Mouse (Mus musculus): Measurements from ENCODE around the gene Gjc2. TPM values are rescaled to one million over a fixed set of nuclear protein-coding genes. Genes with fewer than 3 reads are reported as not detected.
"Not testable (repeated sequence)": the region's sequence is repeated elsewhere in the genome, so short reads cannot be mapped to it uniquely, and the experiment has no call there.

Gjc2 gene
- not detected in 2 replicates for total RNA-seq (2015; ENCODE audit: low replicate concordance)
- not detected in 2 replicates for total RNA-seq (2017; ENCODE audit: low replicate concordance)

DNA sequence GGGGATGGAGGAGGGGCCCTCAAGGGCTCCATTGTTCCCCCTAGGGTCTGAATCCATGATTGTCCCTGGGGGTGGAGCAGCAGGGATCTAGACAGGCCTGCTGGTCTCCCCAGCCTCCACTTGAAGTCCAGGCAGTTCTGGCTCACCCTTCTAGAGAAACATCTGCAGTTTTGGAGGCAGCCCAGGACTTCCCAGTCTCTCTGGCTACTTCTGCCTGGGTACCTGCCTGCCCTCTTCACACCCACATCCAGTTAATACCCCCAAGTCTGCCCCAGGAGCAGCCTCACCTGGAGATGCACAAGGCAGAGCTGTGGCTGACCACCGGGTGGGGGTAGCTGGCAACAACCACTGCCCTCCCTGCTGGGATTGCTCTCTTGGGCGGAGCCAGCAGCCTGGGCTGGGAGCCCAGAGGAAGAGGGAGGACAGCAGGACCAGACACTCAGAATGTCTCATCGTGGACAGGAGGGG, at the start of gene Gjc2:
TSS of gene Gjc2 (minus strand) at position 350 of the 468 bp plus-strand sequence.
- peak; percentile 42 for ATAC-seq (replicated peaks; ENCODE audit: low FRiP score, poor library complexity, severe bottlenecking)

- no peak for ATAC-seq (replicated peaks; ENCODE audit: low FRiP score, poor library complexity, severe bottlenecking)
Measured at GRCm38 (mm10) chr11:59232797-59233196, 49.8 kb upstream of the Gjc2 start.

DNA sequence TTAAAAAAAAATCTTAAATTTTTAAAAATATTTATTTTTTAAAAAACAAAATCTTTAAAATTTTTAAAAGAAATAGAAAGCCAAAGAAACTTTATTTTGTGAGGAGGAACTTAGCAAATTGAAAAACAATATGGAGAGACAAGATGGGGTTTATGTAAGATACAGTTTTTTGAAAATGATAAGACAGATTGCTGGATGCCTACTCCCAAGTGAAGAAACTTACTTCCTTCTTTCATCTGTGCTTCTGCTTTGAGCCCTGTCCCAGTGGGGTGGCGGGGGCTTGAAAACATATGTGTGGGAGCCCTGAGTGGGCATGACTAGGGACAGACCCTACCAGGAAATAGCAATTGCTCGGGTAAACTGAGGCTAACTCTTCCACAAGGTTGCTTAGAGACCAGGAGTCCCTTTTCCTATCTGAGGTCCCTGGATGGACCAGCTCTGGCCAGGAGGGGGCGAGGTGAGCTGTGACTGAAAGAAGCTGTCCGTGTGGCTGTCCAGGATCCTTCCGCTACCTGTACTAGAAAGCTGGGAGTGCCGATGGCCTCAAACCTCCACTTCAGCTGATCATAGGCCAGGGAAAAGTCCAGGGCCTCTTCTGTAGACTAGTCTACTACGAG, 47.2 kb upstream of the Gjc2 start:
- peak; percentile 53 for ATAC-seq (replicated peaks; ENCODE audit: low FRiP score, poor library complexity, severe bottlenecking)

DNA sequence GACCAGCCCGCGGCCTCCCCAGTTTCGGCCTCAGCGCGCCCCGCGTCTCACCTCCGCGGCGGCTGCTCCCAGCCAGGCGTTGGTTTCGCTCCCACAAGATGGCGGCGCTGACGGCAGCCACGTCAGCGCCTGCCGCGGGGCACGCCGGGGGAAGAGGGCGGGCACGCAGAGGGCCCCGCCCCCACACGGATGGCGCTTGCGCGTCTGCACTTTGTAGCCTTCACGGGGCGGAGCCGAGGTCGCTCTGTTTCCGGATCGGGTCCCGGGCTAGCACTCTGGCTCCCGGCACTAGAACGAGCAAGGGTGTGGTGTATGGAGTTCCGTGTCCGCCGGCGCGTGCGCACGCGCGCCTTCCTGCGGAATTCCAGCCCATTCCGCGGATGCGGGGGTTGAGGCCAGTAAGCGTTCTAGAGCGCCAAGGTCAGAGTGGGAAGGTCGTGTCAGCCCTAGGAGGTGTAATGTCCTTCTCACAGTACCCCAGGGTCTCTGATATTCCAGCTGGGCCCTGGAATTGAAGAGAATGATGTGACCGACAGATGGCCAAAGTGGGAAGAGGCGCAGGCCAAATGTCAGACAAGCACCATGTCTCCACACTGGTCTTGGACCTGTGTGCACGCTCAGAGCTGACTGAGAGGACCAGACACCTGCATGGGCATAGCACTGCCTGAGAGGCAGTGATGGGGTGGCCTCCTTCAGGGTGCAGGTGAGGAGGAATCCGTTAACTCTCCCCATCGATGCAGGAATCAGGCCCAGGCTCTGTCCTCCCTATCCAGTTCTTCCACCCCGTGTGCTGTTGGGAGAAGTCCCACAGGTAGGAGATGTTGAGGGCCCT, 45.3 kb upstream of the Gjc2 start, which contains the start of gene Arf1:
TSS of gene Arf1 (minus strand) at position 149 of the 832 bp plus-strand sequence.
- peak; percentile 86 for ATAC-seq (replicated peaks; ENCODE audit: low FRiP score, poor library complexity, severe bottlenecking)

DNA sequence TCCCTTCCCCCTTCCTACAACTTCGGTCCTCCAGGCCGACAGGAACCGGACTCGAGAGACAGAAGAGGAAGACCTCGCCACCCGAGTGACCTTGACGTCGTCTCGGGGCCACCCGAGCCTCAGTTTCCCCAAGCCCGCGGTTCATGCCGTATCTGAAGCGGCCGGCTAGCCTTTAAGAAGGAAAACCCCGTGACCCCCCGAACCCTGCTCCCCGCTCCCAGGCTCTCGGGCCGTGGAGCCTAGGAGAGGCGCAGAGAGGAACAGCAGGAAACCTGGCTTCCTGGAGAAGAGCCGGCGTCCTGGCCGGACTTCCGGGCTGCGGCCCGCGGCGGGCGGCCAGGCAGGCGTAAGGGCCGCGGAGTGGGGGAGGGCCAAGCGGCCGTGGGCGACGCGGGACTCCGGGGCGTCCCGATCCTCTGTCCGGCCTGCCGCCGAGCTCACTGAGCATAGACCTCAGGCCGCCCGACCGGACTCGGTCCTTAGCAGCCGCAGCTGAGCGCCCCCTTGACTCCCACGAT, 44.6 kb upstream of the Gjc2 start:
- peak; percentile 11 for ATAC-seq (replicated peaks; ENCODE audit: low FRiP score, poor library complexity, severe bottlenecking)

DNA sequence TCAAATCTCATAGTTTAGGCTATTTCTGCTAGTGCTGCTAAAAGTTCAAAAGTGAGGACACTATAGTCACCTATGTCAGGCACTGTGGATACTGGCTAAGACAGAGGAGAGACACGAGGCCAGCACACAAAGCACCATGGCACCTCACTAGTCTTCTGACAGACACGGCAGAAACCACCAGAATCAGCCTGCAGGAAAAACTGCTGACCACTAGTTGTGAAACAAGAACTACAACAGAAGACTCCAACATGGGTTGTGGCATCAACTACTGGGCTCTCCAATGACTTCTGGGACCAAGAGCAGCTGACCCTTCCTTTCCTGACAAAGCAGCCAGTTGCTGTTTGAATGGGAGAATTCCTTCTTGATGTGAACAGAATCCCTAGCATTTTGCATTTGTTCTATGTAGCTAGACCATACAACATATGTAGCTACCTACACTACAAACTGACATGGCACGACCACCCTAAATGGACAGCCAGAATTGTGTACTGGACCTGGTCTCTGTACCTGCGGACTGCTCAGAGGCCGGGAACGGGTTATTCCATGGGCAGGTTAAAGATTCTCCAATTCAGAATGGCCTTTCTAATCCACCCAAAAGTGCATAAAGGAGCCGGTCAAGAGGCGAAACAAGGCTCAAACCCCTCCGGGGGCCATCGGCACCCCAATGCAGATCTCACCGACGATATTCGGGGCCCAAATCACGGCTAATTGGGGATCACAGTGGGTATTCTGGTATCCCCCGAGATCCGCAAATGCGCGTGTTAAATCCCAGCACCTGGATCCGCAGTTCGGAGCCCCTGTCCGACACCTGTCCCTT, 44.0 kb upstream of the Gjc2 start:
- 0 out of 2 replicates have a peak, but pooled peaks have one; percentile 6 for ATAC-seq (replicated peaks; ENCODE audit: low FRiP score, poor library complexity, severe bottlenecking)

- peak; percentile 36; the same call in 1 of the 2 replicates for ATAC-seq (replicated peaks; ENCODE audit: low FRiP score, poor library complexity, severe bottlenecking)
Measured at GRCm38 (mm10) chr11:59226251-59226650, 43.2 kb upstream of the Gjc2 start.

DNA sequence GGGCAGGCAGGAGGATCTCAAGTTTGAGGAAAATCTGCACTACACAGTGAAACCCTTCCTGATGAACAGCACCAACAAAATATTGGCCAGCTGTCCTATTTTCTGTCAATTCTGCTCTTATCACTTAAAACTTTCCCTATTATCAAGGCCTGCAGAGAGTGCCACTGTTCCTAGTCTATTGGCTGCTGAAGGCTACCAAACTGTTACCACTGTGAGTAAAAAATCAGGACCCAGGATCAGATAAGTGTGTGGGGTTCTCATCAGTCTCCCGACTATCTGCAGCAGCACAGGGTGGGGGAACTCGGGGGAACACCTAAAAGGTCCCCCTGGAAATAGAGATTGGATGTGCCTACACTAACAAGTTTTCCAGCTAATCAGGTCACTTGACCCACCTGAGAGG, 42.2 kb upstream of the Gjc2 start:
- ATAC-seq (replicated peaks; ENCODE audit: low FRiP score, poor library complexity, severe bottlenecking) = no peak

DNA sequence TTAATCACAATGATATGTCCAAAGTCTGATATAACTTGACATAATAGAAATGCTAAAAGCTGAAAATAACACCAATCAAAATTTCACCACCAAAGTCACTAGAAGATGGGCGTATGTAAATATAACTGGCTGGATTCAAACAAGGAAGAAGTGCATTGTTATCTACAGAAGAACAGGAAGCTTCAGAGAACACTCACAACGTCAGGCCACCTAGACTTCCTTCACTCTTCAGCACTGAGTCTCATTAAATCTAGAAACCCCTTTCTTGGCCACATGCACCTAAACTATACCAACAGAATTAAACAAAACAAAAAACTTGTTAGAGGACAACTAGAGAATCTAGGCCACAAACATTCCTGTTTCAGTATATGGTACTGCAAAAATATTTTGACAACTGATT, 41.5 kb upstream of the Gjc2 start:
- no peak for ATAC-seq (replicated peaks; ENCODE audit: low FRiP score, poor library complexity, severe bottlenecking)

DNA sequence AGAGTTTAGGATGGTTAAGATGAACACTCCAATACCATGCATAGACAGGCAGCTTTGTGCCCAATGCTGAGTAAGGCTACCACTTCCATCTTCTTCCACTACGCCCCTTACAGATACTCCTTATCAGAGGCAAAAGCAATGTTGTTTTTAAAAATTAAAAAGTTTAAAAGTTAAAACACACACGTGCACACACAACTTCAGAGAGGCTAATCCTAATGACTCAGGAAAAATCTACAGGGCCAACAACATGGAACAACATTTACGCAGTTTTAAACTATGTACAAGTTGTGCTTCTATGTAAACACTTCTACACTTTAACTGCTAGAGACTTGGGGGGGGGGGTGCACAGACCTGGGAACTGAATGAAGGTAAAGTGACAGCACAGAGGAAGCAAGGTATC, 41.0 kb upstream of the Gjc2 start:
- ATAC-seq (replicated peaks; ENCODE audit: low FRiP score, poor library complexity, severe bottlenecking) = no peak

DNA sequence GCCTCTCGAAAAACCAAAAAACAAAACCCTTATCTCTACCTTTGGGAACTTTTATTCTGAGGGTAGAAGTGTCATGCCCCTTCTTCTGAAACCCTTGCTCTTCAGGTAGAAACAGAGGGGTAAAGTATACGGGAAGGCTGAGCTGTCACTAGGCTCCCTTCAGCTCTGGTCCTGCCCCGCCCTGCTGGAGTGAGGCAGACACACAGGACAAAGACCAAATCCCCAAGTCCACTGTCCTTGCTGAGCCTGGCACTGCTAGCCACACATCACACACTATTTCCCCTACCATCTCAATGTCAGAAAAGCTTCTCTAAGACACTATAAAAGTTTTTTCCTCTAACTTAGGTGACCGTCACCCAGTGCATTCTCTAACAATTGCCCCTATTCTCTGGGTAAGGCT, 39.3 kb upstream of the Gjc2 start:
- ATAC-seq (replicated peaks; ENCODE audit: low FRiP score, poor library complexity, severe bottlenecking) = no peak

- ATAC-seq (replicated peaks; ENCODE audit: low FRiP score, poor library complexity, severe bottlenecking) = no peak
Measured at GRCm38 (mm10) chr11:59221604-59222003, 38.6 kb upstream of the Gjc2 start.

- ATAC-seq (replicated peaks; ENCODE audit: low FRiP score, poor library complexity, severe bottlenecking) = peak; percentile 68; the same call in 1 of the 2 replicates
Measured at GRCm38 (mm10) chr11:59219064-59219463, 36.1 kb upstream of the Gjc2 start.

- no peak for ATAC-seq (replicated peaks; ENCODE audit: low FRiP score, poor library complexity, severe bottlenecking)
Measured at GRCm38 (mm10) chr11:59218389-59218998, 35.5 kb upstream of the Gjc2 start.

DNA sequence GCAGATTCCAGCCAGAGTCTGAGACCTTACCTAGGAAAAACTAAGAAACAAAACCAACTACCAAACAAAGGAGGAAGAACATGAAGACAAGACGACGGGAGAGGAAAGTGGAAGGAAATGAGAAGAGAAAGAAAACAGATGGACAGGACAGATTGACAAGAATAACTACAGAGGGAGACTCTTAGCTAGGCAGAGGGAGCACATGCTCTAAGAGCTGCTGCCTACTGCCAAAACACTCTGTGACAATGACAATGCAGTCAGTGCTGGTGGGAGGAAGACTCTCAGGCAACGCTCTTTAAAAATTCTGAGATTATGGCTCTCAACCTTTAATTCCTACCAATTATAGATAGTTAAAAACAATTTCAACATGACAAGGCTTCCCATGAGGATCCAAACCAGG, 33.9 kb upstream of the Gjc2 start:
- no peak for ATAC-seq (replicated peaks; ENCODE audit: low FRiP score, poor library complexity, severe bottlenecking)

DNA sequence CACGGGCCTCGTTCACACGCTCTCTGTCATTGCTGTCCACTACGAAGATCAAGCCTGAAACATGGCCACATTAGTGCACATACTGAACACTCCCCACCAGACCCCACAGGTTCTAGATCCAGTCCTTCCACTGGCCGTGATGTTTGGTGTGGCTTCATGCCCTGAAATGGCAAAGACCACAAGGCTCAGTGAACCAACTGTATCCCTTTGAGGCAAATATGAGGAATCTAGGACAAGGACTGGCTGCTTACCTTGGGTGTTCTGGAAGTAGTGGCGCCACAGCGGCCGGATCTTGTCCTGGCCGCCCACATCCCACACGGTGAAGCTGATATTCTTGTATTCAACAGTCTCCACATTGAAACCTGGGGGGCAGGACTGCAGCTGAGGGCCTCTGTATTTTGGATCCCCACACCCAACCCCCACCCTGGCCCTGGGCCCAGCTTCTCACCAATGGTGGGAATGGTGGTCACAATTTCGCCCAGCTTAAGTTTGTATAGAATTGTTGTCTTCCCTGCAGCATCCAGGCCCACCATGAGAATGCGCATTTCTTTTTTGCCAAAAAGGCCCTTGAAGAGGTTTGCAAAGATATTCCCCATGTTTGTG, 30.0 kb upstream of the Gjc2 start:
- no peak for ATAC-seq (replicated peaks; ENCODE audit: low FRiP score, poor library complexity, severe bottlenecking)

DNA sequence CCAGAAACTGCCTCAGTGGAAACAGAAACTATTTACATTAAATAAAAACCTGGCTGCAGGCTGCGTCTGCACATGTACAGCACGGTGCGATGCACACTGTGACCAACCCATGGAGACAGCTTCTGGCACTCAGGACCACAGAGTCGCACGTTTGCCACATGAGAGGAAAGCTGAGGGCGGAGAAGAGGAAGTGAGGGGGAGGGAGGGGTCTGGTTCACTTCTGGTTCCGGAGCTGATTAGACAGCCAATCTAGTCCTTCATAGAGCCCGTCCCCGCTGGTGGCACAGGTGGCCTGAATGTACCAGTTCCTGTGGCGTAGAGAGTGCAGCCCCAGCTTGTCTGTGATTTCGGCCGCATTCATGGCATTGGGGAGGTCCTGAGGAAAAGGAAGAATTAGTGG, 29.3 kb upstream of the Gjc2 start:
- ATAC-seq (replicated peaks; ENCODE audit: low FRiP score, poor library complexity, severe bottlenecking) = not testable (repeated sequence)

DNA sequence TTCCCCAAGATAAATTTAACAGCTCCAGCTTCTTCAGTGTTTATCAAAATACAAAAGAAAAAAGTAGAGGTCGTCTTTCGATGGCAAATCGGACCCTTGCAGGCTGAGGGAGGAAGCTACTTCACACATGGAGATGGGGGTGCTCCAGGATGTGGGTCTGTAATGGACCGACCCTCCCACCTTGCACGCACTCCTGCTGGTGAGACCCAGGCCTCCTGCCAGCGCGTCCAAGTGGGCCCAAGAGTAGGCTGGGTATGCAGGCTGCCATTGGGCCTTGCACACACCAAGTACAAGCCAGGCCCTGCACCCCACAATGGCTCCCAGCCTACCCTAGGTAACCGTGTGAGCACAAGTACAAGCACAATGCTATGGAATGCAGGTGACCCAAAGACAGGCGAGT, 28.5 kb upstream of the Gjc2 start:
- not testable (repeated sequence) for ATAC-seq (replicated peaks; ENCODE audit: low FRiP score, poor library complexity, severe bottlenecking)

DNA sequence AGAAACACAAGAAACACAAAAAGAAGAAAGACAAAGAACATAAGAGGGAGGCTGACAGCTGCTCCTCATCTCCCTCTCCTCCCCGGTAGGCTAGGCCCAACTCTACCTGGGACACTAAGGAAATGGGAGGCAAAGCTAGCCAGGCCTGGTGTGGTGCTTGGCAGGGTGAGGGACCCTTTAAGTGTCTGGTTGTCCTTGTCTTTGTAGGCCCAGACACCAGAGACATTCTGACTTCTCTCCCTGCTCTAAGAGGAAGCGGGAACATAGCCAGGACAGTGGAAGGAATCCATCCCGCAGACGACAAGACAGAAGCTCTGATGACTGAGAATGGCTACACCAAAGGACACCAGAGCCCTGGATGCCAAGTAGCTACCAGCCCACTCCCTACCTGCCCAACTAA, 27.0 kb upstream of the Gjc2 start:
- no peak for ATAC-seq (replicated peaks; ENCODE audit: low FRiP score, poor library complexity, severe bottlenecking)

Measured in erythroblast, adult 5-6 weeks (primary cell).